Mouse (Mus musculus) testis, adult 2 months (tissue): ENCODE measurements around the gene Cadm2.

ENCODE experiments used
- CTCF ChIP-seq: fragments of 200-500 bp; IDR thresholded peaks from 2 replicates; pipeline ENCODE4 v1.5.1; 2012; ENCODE audit warnings: low read depth, mild to moderate bottlenecking, inconsistent platforms, low read length, moderate library complexity; ENCODE audit not compliant: control insufficient read depth, insufficient read depth, insufficient replicate concordance
- POLR2A ChIP-seq: fragments of 200-500 bp; IDR thresholded peaks from 2 replicates; pipeline ENCODE4 v1.6.1; 2012; ENCODE audit warnings: low read depth, mild to moderate bottlenecking, inconsistent platforms, low read length, moderate library complexity; ENCODE audit not compliant: control insufficient read depth

- TF ChIP-seq CTCF (no peak), POLR2A (no peak)
Measured at GRCm38 (mm10) chr16:66921414-66921915, 699.2 kb downstream of the Cadm2 start.
